Mouse (Mus musculus) liver, embryonic 18 days (tissue): Measurements from ENCODE around the gene Dnlz. TPM values are rescaled to one million over a fixed set of nuclear protein-coding genes. Genes with fewer than 3 reads are reported as not detected.

Experiments
- polyA plus RNA-seq: library from polyadenylated mRNA; depleted of rRNA; stranded (reverse); fragments of >200 nt; gene quantifications from 2 replicates; pipeline ENCODE4 v1.2.3, GENCODE M21; 2012; rRNA removed

Gene Dnlz
- 7.0 and 7.3 TPM in 2 replicates for polyA plus RNA-seq

DNA sequence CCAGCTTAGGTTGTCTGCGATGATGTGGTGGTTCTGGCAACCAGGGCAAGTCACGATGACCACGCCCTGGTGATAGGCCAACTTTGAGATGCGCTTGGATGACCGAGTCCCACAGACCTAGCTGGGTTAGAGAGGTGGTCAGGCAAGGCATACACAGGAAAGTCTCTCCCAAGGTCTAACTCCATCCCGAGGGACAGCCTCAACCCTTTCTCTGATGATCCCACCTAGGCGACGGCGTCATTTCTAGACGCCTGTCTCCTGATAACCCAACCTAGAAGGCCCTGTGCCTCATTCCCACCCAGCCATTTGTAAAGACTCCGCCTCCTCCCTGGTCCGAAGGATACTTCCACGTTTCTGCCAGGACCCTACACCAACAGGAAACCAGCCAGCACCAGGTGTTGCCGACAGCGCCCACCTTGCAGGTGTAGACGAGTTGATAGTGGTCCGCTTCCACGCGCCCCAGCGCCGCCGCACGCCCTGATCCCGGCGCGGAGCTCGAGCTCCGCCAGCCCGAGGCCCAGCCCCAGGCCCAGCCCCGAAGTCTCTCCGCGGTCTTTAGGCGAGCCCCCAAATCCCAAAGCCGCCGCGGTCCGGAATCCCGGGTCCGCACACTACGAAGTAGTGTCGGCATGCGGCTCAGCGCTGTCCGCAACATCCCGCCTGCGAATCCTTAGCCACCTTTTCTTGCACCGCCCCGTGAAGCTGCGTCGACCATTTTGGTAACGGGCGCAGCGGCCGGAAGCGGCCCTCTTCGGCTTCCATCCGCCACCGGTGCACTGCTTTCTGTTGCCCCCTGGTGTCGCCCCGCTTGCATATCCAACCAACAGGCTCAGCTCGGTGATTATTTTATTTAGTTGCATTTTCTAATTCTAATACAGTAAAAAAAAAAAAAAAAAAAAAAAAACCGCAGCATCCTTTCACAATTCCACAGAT is at the start of gene Dnlz:
Gene Dnlz, minus strand, starts transcription at position 753 of the 933 bp plus-strand sequence.

GRCm38 (mm10) chr2:26389154-26389690 is 37.3 kb upstream of the Dnlz start, which contains the start of the genes Entr1 and Pmpca:
Entr1 (minus strand) TSS chr2:26389316.
Pmpca (plus strand) TSS chr2:26389339.

GRCm38 (mm10) chr2:26380131-26380771 is 28.3 kb upstream of the Dnlz start, which contains the start of gene Snapc4:
Snapc4 (minus strand) TSS chr2:26380653.

GRCm38 (mm10) chr2:26360772-26361171 is 8.9 kb upstream of the Dnlz start, which contains the start of gene Card9:
Card9 (minus strand) TSS chr2:26360918.

DNA sequence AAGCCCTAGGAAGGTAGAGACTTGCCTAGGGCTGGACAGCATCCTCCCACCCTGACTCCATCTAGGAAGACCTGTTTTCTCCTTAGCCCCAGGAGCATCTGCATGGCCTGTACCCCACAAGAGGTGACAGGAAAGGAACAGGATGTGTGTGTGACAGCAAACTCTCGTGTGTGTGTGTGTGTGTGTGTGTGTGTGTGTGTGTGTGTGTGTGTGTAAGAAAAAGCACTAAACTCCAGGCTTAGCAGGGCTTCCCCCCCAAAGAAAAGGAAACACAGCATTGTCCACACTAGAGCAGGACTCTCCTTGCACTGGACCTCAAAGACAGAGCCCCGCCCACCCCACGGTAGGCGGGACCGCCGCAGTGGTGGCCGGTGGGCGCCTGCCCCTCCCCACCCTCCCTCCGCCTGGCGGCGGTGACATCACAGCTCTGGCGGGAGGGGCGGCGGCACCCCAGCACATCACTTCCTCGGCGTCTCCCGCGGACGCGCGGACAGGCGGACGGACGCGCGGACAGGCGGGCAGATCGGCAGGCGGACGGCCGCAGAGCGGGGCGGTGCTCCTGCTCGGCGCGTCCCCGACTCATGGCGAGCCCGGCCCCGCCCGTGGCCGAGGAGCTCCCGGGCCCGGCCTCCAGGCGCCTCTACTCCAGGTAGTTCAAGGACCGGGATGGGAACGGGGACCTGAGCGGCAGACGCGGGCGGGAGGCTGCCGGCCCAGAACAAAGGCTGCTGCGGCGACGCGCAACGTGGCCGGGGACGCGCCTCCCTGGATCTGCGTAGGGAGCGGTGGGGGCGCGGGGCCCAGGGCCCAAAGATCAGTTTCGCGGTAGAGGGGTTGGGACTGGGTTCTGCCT is 36.6 kb downstream of the Dnlz start, which contains the start of gene Gpsm1:
Gene Gpsm1, plus strand, starts transcription at position 444 of the 853 bp plus-strand sequence.

Other genes with a start within 250 kb of the Dnlz start
- gene Nacc2, start 228.9 kb downstream of the Dnlz start, polyA plus RNA-seq: 2.1 and 2.2 TPM in 2 replicates
- gene Lhx3, start 143.8 kb downstream of the Dnlz start, polyA plus RNA-seq: not detected in 2 replicates
- 4.8 and 5.4 TPM in 2 replicates for gene Qsox2, start 114.6 kb downstream of the Dnlz start, polyA plus RNA-seq
- 0.06 and 0.08 TPM in 2 replicates for gene Ccdc187, start 57.6 kb downstream of the Dnlz start, polyA plus RNA-seq
- 2.7 and 3.2 TPM in 2 replicates for gene Gpsm1, start 36.6 kb downstream of the Dnlz start, polyA plus RNA-seq
- gene Card9, start 8.8 kb upstream of the Dnlz start, polyA plus RNA-seq: 9.9 and 14.2 TPM in 2 replicates
- 9.1 and 9.5 TPM in 2 replicates for gene Snapc4, start 28.5 kb upstream of the Dnlz start, polyA plus RNA-seq
- gene Entr1, start 37.2 kb upstream of the Dnlz start, polyA plus RNA-seq: 33.9 and 35.0 TPM in 2 replicates
- 33.4 and 35.6 TPM in 2 replicates for gene Pmpca, start 37.2 kb upstream of the Dnlz start, polyA plus RNA-seq
- gene Inpp5e, start 57.1 kb upstream of the Dnlz start, polyA plus RNA-seq: 6.1 and 7.1 TPM in 2 replicates
- gene Sec16a, start 93.1 kb upstream of the Dnlz start, polyA plus RNA-seq: 16.5 and 19.2 TPM in 2 replicates
- 2.4 and 3.3 TPM in 2 replicates for gene Notch1, start 164.6 kb upstream of the Dnlz start, polyA plus RNA-seq
- 98.2 and 103 TPM in 2 replicates for gene Egfl7, start 227.9 kb upstream of the Dnlz start, polyA plus RNA-seq
- gene Gm20532, start 234.5 kb upstream of the Dnlz start, polyA plus RNA-seq: not detected in 2 replicates